Mouse (Mus musculus) spleen, postnatal 10 days (tissue): Measurements from ENCODE around the gene Reps1.

Experiments
- DNase-seq, 2 experiments: peaks; one replicate each; pipeline ENCODE4 v3.0.0; 2021 to 2022; ENCODE audit warnings: low spot score in 2 of 2

Gene Reps1

GRCm38 (mm10) chr10:18055696-18056390, at the start of gene Reps1:
TSS of gene Reps1 (plus strand) at chr10:18055861.
- DNase-seq: peak in 1 of 2 experiments; percentile 49

GRCm38 (mm10) chr10:18006756-18007155, 48.9 kb upstream of the Reps1 start:
- no peak for DNase-seq

GRCm38 (mm10) chr10:18007243-18007642, 48.4 kb upstream of the Reps1 start:
- no peak for DNase-seq

GRCm38 (mm10) chr10:18008118-18008517, 47.5 kb upstream of the Reps1 start:
- no peak for DNase-seq

- no peak for DNase-seq
These were observed 45.9 kb upstream of the Reps1 start for GRCm38 (mm10) chr10:18009744-18010143.

- no peak for DNase-seq
These were observed 43.9 kb upstream of the Reps1 start for GRCm38 (mm10) chr10:18011761-18012160.

GRCm38 (mm10) chr10:18020443-18020842, 35.2 kb upstream of the Reps1 start:
- no peak for DNase-seq

GRCm38 (mm10) chr10:18020846-18021245, 34.8 kb upstream of the Reps1 start:
- no peak for DNase-seq

- DNase-seq: no peak
These were observed 33.9 kb upstream of the Reps1 start for GRCm38 (mm10) chr10:18021576-18022311.

- DNase-seq: peak; percentile 56 to 72
These were observed 33.3 kb upstream of the Reps1 start for GRCm38 (mm10) chr10:18022312-18022711.

- peak; percentile 55 to 82 for DNase-seq
These were observed 32.8 kb upstream of the Reps1 start, which contains the start of gene Abracl for GRCm38 (mm10) chr10:18022741-18023347. TSS of gene Abracl (minus strand) at chr10:18023288.

GRCm38 (mm10) chr10:18034408-18034807, 21.3 kb upstream of the Reps1 start:
- DNase-seq: no peak

GRCm38 (mm10) chr10:18036849-18037248, 18.8 kb upstream of the Reps1 start:
- DNase-seq: no peak

GRCm38 (mm10) chr10:18046380-18046779, 9.3 kb upstream of the Reps1 start:
- DNase-seq: no peak

- DNase-seq: no peak
These were observed 8.1 kb upstream of the Reps1 start for GRCm38 (mm10) chr10:18047380-18048146.

- peak; percentile 73 to 83 for DNase-seq
These were observed 509 bp upstream of the Reps1 start for GRCm38 (mm10) chr10:18055009-18055695.

GRCm38 (mm10) chr10:18056391-18056745, 707 bp downstream of the Reps1 start:
- no peak for DNase-seq

GRCm38 (mm10) chr10:18058681-18059338, 3.1 kb downstream of the Reps1 start:
- DNase-seq: no peak

- DNase-seq: no peak
These were observed 4.1 kb downstream of the Reps1 start for GRCm38 (mm10) chr10:18059807-18060206.

- no peak for DNase-seq
These were observed 5.1 kb downstream of the Reps1 start for GRCm38 (mm10) chr10:18060778-18061177.

GRCm38 (mm10) chr10:18061533-18061932, 5.9 kb downstream of the Reps1 start:
- no peak for DNase-seq
